Mouse (Mus musculus): ENCODE results near the gene Wdr20.

Gene Wdr20

GRCm38 (mm10) chr12:110851414-110851813, 113.7 kb downstream of the Wdr20 start:
- DNase-seq (ENCODE audit: low read depth, low spot score), result no peak

DNA sequence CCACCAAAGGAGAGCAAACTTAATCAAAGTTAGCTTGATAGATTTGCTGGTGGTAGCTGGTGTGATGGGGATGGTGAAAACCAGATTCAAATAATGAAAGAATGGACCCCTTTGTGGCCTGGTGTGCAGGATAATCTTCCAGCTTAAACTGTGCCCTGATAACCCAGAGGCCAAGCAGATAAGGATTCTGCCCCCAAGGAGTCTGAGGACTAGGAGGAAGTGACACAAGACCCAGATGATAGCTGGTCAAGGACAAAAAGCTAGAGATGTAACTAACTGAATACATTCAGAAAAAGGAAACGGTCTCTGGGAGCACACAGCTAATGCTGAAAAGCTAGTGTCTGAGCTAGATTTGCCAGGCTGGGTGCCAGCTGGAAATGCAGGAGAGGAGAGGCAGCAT, 114.2 kb downstream of the Wdr20 start:
- no peak for DNase-seq (ENCODE audit: low read depth, low spot score)
